Mouse (Mus musculus): ENCODE data around the gene Grik1. TPM values are rescaled to one million over a fixed set of nuclear protein-coding genes. Genes with fewer than 3 reads are reported as not detected.

Grik1 gene
- polyA plus RNA-seq, 1 experiment = not detected

DNA sequence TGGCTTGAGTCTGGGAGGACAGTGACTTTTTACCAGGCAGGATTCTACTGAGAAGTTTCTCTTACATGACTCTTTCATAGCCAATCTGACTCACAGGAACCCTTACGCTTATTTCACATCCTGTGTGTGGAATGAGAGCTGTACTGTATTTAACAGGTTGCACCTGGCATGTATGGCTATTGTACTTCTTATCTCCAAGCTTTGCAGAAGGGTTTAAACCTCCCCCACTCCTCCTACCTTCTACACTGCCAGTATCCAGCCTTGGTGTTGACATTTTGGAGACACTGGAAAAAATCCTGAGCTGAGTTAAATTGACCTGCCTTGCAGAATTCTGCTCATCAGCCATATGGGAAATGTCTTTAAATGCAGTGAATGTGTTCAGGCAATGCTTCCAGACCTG, 361.4 kb downstream of the Grik1 start:
- WGBS = 33% methylated on average over 1 of the region's 1 CpGs
- Histone ChIP-seq H3K4me1 (ENCODE audit: control insufficient read depth, insufficient read depth, insufficient read length, low read length) (no peaks in the 10 kb centered on the region), H3K27ac (ENCODE audit: insufficient read depth, low read depth, low read length) (no peak overlapping the region), H3K36me3 (ENCODE audit: control insufficient read depth, insufficient read depth, low read length) (no peaks in the 10 kb centered on the region), H3K4me3 (ENCODE audit: low read depth, low read length) (no peak overlapping the region), H3K27me3 (ENCODE audit: control insufficient read depth, insufficient read depth, low read length) (no peaks in the 10 kb centered on the region)
- TF ChIP-seq CTCF (IDR thresholded peaks at IDR 0.05; ENCODE audit: extremely low read depth, insufficient read length, insufficient replicate concordance, low read depth, low read length) = no peak
- no peak for TF ChIP-seq POLR2A (IDR thresholded peaks at IDR 0.05; ENCODE audit: low read depth, low read length)

DNA sequence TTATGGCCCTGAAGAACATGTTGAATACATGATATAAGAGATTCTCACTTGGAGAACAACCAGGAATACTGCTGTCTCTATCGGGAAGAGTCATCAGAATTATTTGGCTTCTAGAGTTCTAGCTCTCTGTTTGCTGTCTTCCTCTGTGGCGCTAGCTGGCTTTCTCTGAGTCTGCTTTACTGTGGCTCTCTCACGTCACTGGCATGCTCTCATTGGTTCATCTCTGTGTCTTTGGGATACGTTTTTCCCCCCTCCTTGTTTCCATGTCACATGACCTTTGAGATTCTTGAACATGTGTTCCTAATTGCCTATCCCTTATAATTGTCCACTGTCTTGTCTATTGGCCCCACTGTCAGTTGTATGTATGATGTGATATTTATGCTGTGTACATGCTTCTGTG, 372.2 kb downstream of the Grik1 start:
- H3K27ac ChIP-seq (ENCODE audit: insufficient read depth, low read depth, low read length) = no peak overlapping the region
- WGBS = 79% methylated on average over 4 of the region's 4 CpGs
- H3K36me3 ChIP-seq (ENCODE audit: control insufficient read depth, insufficient read depth, low read length) = no peaks in the 10 kb centered on the region
- H3K4me1 ChIP-seq (ENCODE audit: control insufficient read depth, insufficient read depth, insufficient read length, low read length) = no peaks in the 10 kb centered on the region
- H3K4me3 ChIP-seq (ENCODE audit: low read depth, low read length) = no peak overlapping the region
- no peak for TF ChIP-seq POLR2A (IDR thresholded peaks at IDR 0.05; ENCODE audit: low read depth, low read length)
- TF ChIP-seq CTCF (IDR thresholded peaks at IDR 0.05; ENCODE audit: extremely low read depth, insufficient read length, insufficient replicate concordance, low read depth, low read length) = no peak
- no peaks in the 10 kb centered on the region for H3K27me3 ChIP-seq (ENCODE audit: control insufficient read depth, insufficient read depth, low read length)

GRCm38 (mm10) chr16:87917157-87917546, 372.9 kb downstream of the Grik1 start:
- Histone ChIP-seq H3K4me1 (ENCODE audit: control insufficient read depth, insufficient read depth, insufficient read length, low read length) (no peaks in the 10 kb centered on the region), H3K27me3 (ENCODE audit: control insufficient read depth, insufficient read depth, low read length) (no peaks in the 10 kb centered on the region), H3K4me3 (ENCODE audit: low read depth, low read length) (no peak overlapping the region), H3K27ac (ENCODE audit: insufficient read depth, low read depth, low read length) (no peak overlapping the region), H3K36me3 (ENCODE audit: control insufficient read depth, insufficient read depth, low read length) (no peaks in the 10 kb centered on the region)
- TF ChIP-seq CTCF (IDR thresholded peaks at IDR 0.05; ENCODE audit: extremely low read depth, insufficient read length, insufficient replicate concordance, low read depth, low read length) (no peak), POLR2A (IDR thresholded peaks at IDR 0.05; ENCODE audit: low read depth, low read length) (no peak)
- 67% methylated on average over 1 of the region's 1 CpGs for WGBS

DNA sequence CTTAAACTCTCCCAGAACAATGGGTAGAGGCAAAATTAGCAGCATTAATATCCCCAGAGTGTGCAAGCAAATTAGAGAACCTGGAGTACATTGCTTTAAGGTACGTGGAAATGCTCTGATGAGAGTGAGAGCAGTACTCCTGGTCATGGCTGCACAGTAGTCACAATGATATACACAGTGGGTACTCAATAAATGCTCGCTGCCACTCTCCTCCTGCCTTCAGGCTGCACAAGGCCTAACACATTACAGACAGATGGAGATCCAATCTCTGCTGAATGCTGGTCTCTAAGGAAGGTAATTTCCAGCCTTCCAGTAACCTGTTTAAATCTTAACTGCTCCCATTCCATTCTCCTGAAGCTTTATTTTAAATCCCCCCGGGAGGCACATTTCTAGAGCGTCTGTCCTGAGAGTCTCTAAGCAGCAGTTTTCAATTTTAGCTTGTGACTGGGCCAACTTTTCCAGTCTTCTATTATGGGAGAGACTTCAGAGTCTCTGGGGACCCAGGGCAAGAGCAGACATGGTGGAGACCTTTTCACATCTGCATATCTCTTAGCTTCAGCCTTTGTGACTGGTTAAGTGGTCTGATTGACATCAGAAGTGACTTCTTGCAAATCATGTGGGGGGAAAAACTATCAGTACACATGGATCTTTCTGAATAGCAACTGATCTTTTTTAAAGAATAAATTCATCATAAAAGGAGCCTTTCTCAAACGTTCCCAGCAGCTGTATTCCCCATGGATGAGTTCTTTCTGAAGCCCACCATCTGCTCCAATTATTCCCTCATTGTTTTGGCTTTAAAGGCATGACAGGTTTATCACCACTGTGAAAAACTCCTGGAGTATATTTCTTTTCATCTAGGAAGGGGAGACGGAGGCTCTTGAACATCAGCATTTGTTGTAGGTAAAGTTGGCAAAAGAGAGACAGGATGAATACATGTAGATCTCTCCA, 373.6 kb downstream of the Grik1 start:
- Histone ChIP-seq H3K36me3 (ENCODE audit: control insufficient read depth, insufficient read depth, low read length) (no peaks in the 10 kb centered on the region), H3K27ac (ENCODE audit: insufficient read depth, low read depth, low read length) (no peak overlapping the region), H3K4me3 (ENCODE audit: low read depth, low read length) (no peak overlapping the region), H3K27me3 (ENCODE audit: control insufficient read depth, insufficient read depth, low read length) (no peaks in the 10 kb centered on the region), H3K4me1 (ENCODE audit: control insufficient read depth, insufficient read depth, insufficient read length, low read length) (no peaks in the 10 kb centered on the region)
- 81% methylated on average over 6 of the region's 6 CpGs for WGBS
- TF ChIP-seq POLR2A (IDR thresholded peaks at IDR 0.05; ENCODE audit: low read depth, low read length) (no peak), CTCF (IDR thresholded peaks at IDR 0.05; ENCODE audit: extremely low read depth, insufficient read length, insufficient replicate concordance, low read depth, low read length) (no peak)

DNA sequence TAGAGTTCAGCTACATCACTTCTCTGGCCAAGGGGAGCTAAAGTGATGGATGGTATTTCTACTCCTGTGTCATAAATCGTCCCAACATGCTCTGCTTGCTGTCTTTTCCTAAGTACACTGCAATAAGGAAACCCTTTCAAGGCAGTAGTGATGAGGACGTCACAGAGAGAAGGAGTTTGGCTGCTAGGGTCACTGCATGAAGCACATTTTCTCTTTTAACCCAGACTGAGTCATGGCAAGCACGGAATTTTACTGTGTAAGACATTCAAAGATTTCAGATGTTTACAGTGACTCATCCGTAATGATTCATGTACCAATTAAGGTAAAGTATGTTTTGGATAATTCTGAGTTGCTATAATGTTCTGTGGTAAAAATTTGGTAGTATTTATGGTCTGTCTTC, 374.9 kb downstream of the Grik1 start:
- TF ChIP-seq POLR2A (IDR thresholded peaks at IDR 0.05; ENCODE audit: low read depth, low read length) (no peak), CTCF (IDR thresholded peaks at IDR 0.05; ENCODE audit: extremely low read depth, insufficient read length, insufficient replicate concordance, low read depth, low read length) (no peak)
- no peaks in the 10 kb centered on the region for H3K36me3 ChIP-seq (ENCODE audit: control insufficient read depth, insufficient read depth, low read length)
- no peaks in the 10 kb centered on the region for H3K4me1 ChIP-seq (ENCODE audit: control insufficient read depth, insufficient read depth, insufficient read length, low read length)
- WGBS = 57% methylated on average over 4 of the region's 4 CpGs
- no peaks in the 10 kb centered on the region for H3K27me3 ChIP-seq (ENCODE audit: control insufficient read depth, insufficient read depth, low read length)
- no peak overlapping the region for H3K4me3 ChIP-seq (ENCODE audit: low read depth, low read length)
- no peak overlapping the region for H3K27ac ChIP-seq (ENCODE audit: insufficient read depth, low read depth, low read length)

DNA sequence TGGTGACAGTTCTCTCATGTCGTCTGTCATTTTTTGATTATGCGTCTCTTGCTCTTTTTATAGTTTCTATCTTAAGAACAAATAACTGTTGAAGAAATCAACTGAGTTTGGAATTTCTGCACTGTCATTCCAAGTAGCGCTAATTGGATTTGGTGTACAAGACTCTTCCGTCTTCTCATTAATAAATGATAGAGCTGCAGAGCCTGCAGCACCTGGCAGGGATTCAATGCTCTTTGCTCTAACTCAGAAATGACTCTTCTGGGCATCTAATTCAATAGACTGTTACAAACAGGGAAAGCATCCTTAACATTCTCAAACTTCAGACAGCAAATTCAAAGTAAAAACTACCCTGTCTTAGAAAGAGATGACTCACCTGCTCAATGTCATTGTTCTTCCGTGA, 376.3 kb downstream of the Grik1 start:
- Histone ChIP-seq H3K27me3 (ENCODE audit: control insufficient read depth, insufficient read depth, low read length) (no peaks in the 10 kb centered on the region), H3K36me3 (ENCODE audit: control insufficient read depth, insufficient read depth, low read length) (no peaks in the 10 kb centered on the region), H3K27ac (ENCODE audit: insufficient read depth, low read depth, low read length) (no peak overlapping the region), H3K4me3 (ENCODE audit: low read depth, low read length) (no peak overlapping the region), H3K4me1 (ENCODE audit: control insufficient read depth, insufficient read depth, insufficient read length, low read length) (no peaks in the 10 kb centered on the region)
- WGBS = 71% methylated on average over 5 of the region's 5 CpGs
- TF ChIP-seq CTCF (IDR thresholded peaks at IDR 0.05; ENCODE audit: extremely low read depth, insufficient read length, insufficient replicate concordance, low read depth, low read length) (no peak), POLR2A (IDR thresholded peaks at IDR 0.05; ENCODE audit: low read depth, low read length) (no peak)

DNA sequence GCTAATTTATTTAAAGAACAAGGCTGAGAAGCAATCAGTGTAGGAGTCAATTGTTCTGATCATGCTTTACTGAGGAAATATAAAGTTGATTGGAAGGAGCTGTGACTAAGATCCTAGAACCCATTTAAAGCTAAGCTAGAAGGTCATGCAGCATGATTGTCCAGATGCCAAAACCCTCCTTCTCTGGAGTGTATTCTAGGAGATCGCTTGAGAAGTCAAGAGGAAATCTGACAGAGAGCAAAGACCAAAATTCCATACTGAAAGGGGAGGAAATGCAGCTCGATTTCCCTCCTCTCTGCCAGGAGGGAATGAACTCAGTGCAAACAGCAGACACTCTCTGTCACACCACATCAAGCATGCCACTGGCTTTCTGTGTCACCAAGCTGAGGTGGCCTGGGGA, 378.9 kb downstream of the Grik1 start:
- Histone ChIP-seq H3K4me1 (ENCODE audit: control insufficient read depth, insufficient read depth, insufficient read length, low read length) (no peaks in the 10 kb centered on the region), H3K27ac (ENCODE audit: insufficient read depth, low read depth, low read length) (no peak overlapping the region), H3K36me3 (ENCODE audit: control insufficient read depth, insufficient read depth, low read length) (no peaks in the 10 kb centered on the region), H3K4me3 (ENCODE audit: low read depth, low read length) (no peak overlapping the region), H3K27me3 (ENCODE audit: control insufficient read depth, insufficient read depth, low read length) (no peaks in the 10 kb centered on the region)
- WGBS = 28% methylated on average over 2 of the region's 2 CpGs
- TF ChIP-seq POLR2A (IDR thresholded peaks at IDR 0.05; ENCODE audit: low read depth, low read length) (no peak), CTCF (IDR thresholded peaks at IDR 0.05; ENCODE audit: extremely low read depth, insufficient read length, insufficient replicate concordance, low read depth, low read length) (no peak)
